Mouse (Mus musculus): ENCODE measurements around the gene Prph. TPM values are rescaled to one million over a fixed set of nuclear protein-coding genes. Genes with fewer than 3 reads are reported as not detected.

Gene Prph
- 0.16 TPM in 1 of 2 replicates, not detected in the other for polyA plus RNA-seq (2016; fragmentation: Nextera tagmentation; extraction: Ambion mirVana)

- H3K9me3 ChIP-seq (replicated peaks): no peaks in the 10 kb centered on the region
- 3% methylated on average over 30 of the region's 30 CpGs for WGBS
- H3K27ac ChIP-seq: 0 out of 2 replicates have a peak within 1 kb of the TSS, but pooled peaks have one; percentile 30
- peak within 1 kb of the TSS; percentile 49 for H3K4me3 ChIP-seq
- DNase-seq (ENCODE audit: low spot score): no peak
- H3K4me1 ChIP-seq: peaks cover 37% of the 10 kb centered on the region
- H3K36me3 ChIP-seq: no peaks in the 10 kb centered on the region
- peaks cover 99% of the 10 kb centered on the region for H3K27me3 ChIP-seq (ENCODE audit: low read depth, poor library complexity, severe bottlenecking)
Measured at GRCm38 (mm10) chr15:99055040-99055439, at the start of gene Prph. Gene Prph, plus strand, starts transcription at chr15:99055174.

- 69% methylated on average over 6 of the region's 6 CpGs for WGBS
- Histone ChIP-seq H3K36me3 (no peaks in the 10 kb centered on the region), H3K4me3 (no peak overlapping the region), H3K27me3 (ENCODE audit: low read depth, poor library complexity, severe bottlenecking) (no peaks in the 10 kb centered on the region), H3K4me1 (no peaks in the 10 kb centered on the region), H3K27ac (no peak overlapping the region), H3K9me3 (replicated peaks) (no peaks in the 10 kb centered on the region)
- no peak for DNase-seq (ENCODE audit: low spot score)
Measured at GRCm38 (mm10) chr15:99008801-99009241, 46.2 kb upstream of the Prph start.

GRCm38 (mm10) chr15:99010896-99011295 lies 44.1 kb upstream of the Prph start:
- Histone ChIP-seq H3K27ac (no peak overlapping the region), H3K4me1 (no peaks in the 10 kb centered on the region), H3K36me3 (no peaks in the 10 kb centered on the region), H3K9me3 (replicated peaks) (no peaks in the 10 kb centered on the region), H3K27me3 (ENCODE audit: low read depth, poor library complexity, severe bottlenecking) (no peaks in the 10 kb centered on the region), H3K4me3 (no peak overlapping the region)
- WGBS: 82% methylated on average over 2 of the region's 2 CpGs
- no peak for DNase-seq (ENCODE audit: low spot score)

GRCm38 (mm10) chr15:99011946-99012345 lies 43.0 kb upstream of the Prph start:
- no peaks in the 10 kb centered on the region for H3K27me3 ChIP-seq (ENCODE audit: low read depth, poor library complexity, severe bottlenecking)
- DNase-seq (ENCODE audit: low spot score): no peak
- no peaks in the 10 kb centered on the region for H3K9me3 ChIP-seq (replicated peaks)
- no peak overlapping the region for H3K4me3 ChIP-seq
- H3K27ac ChIP-seq: no peak overlapping the region
- H3K36me3 ChIP-seq: no peaks in the 10 kb centered on the region
- WGBS: 89% methylated on average over 3 of the region's 3 CpGs
- H3K4me1 ChIP-seq: no peaks in the 10 kb centered on the region

GRCm38 (mm10) chr15:99014496-99015030 lies 40.4 kb upstream of the Prph start:
- Histone ChIP-seq H3K27me3 (ENCODE audit: low read depth, poor library complexity, severe bottlenecking) (0 out of 2 replicates have a peak, but pooled peaks cover 11% of the 10 kb centered on the region), H3K36me3 (no peaks in the 10 kb centered on the region), H3K9me3 (replicated peaks) (no peaks in the 10 kb centered on the region), H3K27ac (no peak overlapping the region), H3K4me1 (peaks cover 15% of the 10 kb centered on the region; the same call in 1 of the 2 replicates), H3K4me3 (no peak overlapping the region)
- no peak for DNase-seq (ENCODE audit: low spot score)
- 57% methylated on average over 9 of the region's 9 CpGs for WGBS

GRCm38 (mm10) chr15:99017355-99017761 lies 37.6 kb upstream of the Prph start:
- H3K4me3 ChIP-seq: no peak overlapping the region
- 82% methylated on average over 8 of the region's 8 CpGs for WGBS
- H3K36me3 ChIP-seq: no peaks in the 10 kb centered on the region
- no peaks in the 10 kb centered on the region; the same call in 1 of the 2 replicates for H3K9me3 ChIP-seq (replicated peaks)
- peak overlapping the region; percentile 5; the same call in 1 of the 2 replicates for H3K27ac ChIP-seq
- H3K27me3 ChIP-seq (ENCODE audit: low read depth, poor library complexity, severe bottlenecking): 0 out of 2 replicates have a peak, but pooled peaks cover 11% of the 10 kb centered on the region
- peaks cover 15% of the 10 kb centered on the region; the same call in 1 of the 2 replicates for H3K4me1 ChIP-seq
- no peak for DNase-seq (ENCODE audit: low spot score)

- Histone ChIP-seq H3K36me3 (no peaks in the 10 kb centered on the region), H3K9me3 (replicated peaks) (no peaks in the 10 kb centered on the region; the same call in 1 of the 2 replicates), H3K27me3 (ENCODE audit: low read depth, poor library complexity, severe bottlenecking) (0 out of 2 replicates have a peak, but pooled peaks cover 11% of the 10 kb centered on the region), H3K4me3 (no peak overlapping the region), H3K27ac (peak overlapping the region; percentile 5; the same call in 1 of the 2 replicates), H3K4me1 (peaks cover 15% of the 10 kb centered on the region; the same call in 1 of the 2 replicates)
- DNase-seq (ENCODE audit: low spot score): no peak
- WGBS: 87% methylated on average over 9 of the region's 9 CpGs
Measured at GRCm38 (mm10) chr15:99017986-99018385, 37.0 kb upstream of the Prph start.

- 79% methylated on average over 4 of the region's 4 CpGs for WGBS
- H3K27ac ChIP-seq: peak overlapping the region; percentile 5; the same call in 1 of the 2 replicates
- DNase-seq (ENCODE audit: low spot score): no peak
Measured at GRCm38 (mm10) chr15:99018630-99019029, 36.3 kb upstream of the Prph start.

GRCm38 (mm10) chr15:99019436-99019835 lies 35.5 kb upstream of the Prph start:
- Histone ChIP-seq H3K9me3 (replicated peaks) (no peaks in the 10 kb centered on the region; the same call in 1 of the 2 replicates), H3K4me1 (peaks cover 15% of the 10 kb centered on the region; the same call in 1 of the 2 replicates), H3K27ac (no peak overlapping the region), H3K4me3 (no peak overlapping the region), H3K36me3 (no peaks in the 10 kb centered on the region), H3K27me3 (ENCODE audit: low read depth, poor library complexity, severe bottlenecking) (0 out of 2 replicates have a peak, but pooled peaks cover 11% of the 10 kb centered on the region)
- DNase-seq (ENCODE audit: low spot score): no peak
- WGBS: 56% methylated on average over 8 of the region's 8 CpGs

More at GRCm38 (mm10) chr15:99018630-99019029, 36.3 kb upstream of the Prph start:
- Histone ChIP-seq H3K9me3 (replicated peaks) (no peaks in the 10 kb centered on the region; the same call in 1 of the 2 replicates), H3K4me1 (peaks cover 15% of the 10 kb centered on the region; the same call in 1 of the 2 replicates), H3K36me3 (no peaks in the 10 kb centered on the region), H3K27me3 (ENCODE audit: low read depth, poor library complexity, severe bottlenecking) (0 out of 2 replicates have a peak, but pooled peaks cover 11% of the 10 kb centered on the region), H3K4me3 (no peak overlapping the region)

GRCm38 (mm10) chr15:99020171-99020570 lies 34.8 kb upstream of the Prph start:
- Histone ChIP-seq H3K27ac (no peak overlapping the region), H3K36me3 (no peaks in the 10 kb centered on the region), H3K27me3 (ENCODE audit: low read depth, poor library complexity, severe bottlenecking) (0 out of 2 replicates have a peak, but pooled peaks cover 11% of the 10 kb centered on the region), H3K4me3 (no peak overlapping the region), H3K4me1 (peaks cover 15% of the 10 kb centered on the region; the same call in 1 of the 2 replicates), H3K9me3 (replicated peaks) (no peaks in the 10 kb centered on the region; the same call in 1 of the 2 replicates)
- DNase-seq (ENCODE audit: low spot score): no peak
- WGBS: 92% methylated on average over 4 of the region's 4 CpGs

GRCm38 (mm10) chr15:99021255-99021654 lies 33.7 kb upstream of the Prph start:
- Histone ChIP-seq H3K4me1 (peaks cover 15% of the 10 kb centered on the region; the same call in 1 of the 2 replicates), H3K27me3 (ENCODE audit: low read depth, poor library complexity, severe bottlenecking) (0 out of 2 replicates have a peak, but pooled peaks cover 11% of the 10 kb centered on the region), H3K9me3 (replicated peaks) (no peaks in the 10 kb centered on the region; the same call in 1 of the 2 replicates), H3K36me3 (no peaks in the 10 kb centered on the region), H3K27ac (no peak overlapping the region), H3K4me3 (no peak overlapping the region)
- DNase-seq (ENCODE audit: low spot score): no peak
- WGBS: 96% methylated on average over 7 of the region's 7 CpGs

- no peak overlapping the region for H3K27ac ChIP-seq
- no peaks in the 10 kb centered on the region for H3K27me3 ChIP-seq (ENCODE audit: low read depth, poor library complexity, severe bottlenecking)
- H3K9me3 ChIP-seq (replicated peaks): no peaks in the 10 kb centered on the region; the same call in 1 of the 2 replicates
- no peak overlapping the region for H3K4me3 ChIP-seq
- 24% methylated on average over 7 of the region's 8 CpGs for WGBS
- H3K36me3 ChIP-seq: no peaks in the 10 kb centered on the region
- peaks cover 9% of the 10 kb centered on the region for H3K4me1 ChIP-seq
- DNase-seq (ENCODE audit: low spot score): peak; percentile 90
Measured at GRCm38 (mm10) chr15:99024668-99025314, 30.2 kb upstream of the Prph start.

- DNase-seq (ENCODE audit: low spot score): no peak
- H3K4me3 ChIP-seq: no peak overlapping the region
- no peaks in the 10 kb centered on the region for H3K27me3 ChIP-seq (ENCODE audit: low read depth, poor library complexity, severe bottlenecking)
- H3K4me1 ChIP-seq: peaks cover 15% of the 10 kb centered on the region
- H3K9me3 ChIP-seq (replicated peaks): no peaks in the 10 kb centered on the region; the same call in 1 of the 2 replicates
- no peak overlapping the region for H3K27ac ChIP-seq
- 80% methylated on average over 13 of the region's 13 CpGs for WGBS
- H3K36me3 ChIP-seq: no peaks in the 10 kb centered on the region
Measured at GRCm38 (mm10) chr15:99025414-99025813, 29.6 kb upstream of the Prph start.
